Mouse (Mus musculus) embryo, embryonic 11 days (tissue): ENCODE measurements at regions not wholly inside any gene's neighbourhood (a gene's known extent, or its start where the extent isn't known, plus 50 kb on each side); places are given as distances from the start of the nearest gene placed in this dataset.
A peak's percentile ranks its signal among the peaks of the same experiment; 100 is the strongest.

ENCODE experiments used
- DNase-seq: peaks from one replicate; pipeline ENCODE4 v3.0.0-alpha.2; 2015

DNA sequence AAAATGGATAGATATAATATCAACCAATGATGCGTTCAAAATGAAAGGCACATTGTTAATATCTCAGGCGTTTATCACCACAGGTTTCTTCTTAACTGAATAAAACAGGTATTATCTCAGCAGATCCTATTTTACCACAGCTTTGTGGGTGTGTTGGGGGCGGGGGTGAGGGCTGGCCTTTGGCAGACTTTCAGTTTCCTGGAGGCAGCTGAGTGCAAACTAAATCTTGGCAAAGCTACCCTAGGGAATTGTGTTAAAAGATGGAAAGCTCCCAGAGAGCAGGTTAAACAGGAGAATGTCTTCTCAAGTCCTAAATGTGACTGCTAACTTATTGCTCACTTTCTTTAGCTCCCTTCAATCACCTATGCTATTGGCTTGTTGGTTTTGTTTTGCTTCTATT lies 223.8 kb downstream of the Kdm4c start:
- DNase-seq: no peak

DNA sequence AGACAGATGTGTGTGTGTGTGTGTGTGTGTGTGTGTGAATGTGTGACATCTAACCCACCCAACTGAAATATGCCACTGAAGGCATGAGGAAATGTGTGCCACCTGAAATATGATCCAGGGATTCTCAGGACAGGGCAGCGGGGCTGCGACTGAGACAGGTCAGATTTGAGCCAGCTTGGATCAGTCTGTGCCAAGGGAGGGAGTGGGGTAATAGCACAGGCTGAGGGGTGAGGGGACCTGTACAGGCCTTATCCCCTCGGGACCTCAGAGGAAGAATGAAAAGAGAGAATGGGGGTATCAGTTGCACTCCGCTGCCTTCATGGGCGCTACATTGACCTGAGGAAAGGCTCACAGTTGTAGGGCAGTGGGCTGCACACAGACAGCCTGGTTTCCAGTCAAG lies 270.2 kb downstream of the Kdm4c start:
- no peak for DNase-seq

DNA sequence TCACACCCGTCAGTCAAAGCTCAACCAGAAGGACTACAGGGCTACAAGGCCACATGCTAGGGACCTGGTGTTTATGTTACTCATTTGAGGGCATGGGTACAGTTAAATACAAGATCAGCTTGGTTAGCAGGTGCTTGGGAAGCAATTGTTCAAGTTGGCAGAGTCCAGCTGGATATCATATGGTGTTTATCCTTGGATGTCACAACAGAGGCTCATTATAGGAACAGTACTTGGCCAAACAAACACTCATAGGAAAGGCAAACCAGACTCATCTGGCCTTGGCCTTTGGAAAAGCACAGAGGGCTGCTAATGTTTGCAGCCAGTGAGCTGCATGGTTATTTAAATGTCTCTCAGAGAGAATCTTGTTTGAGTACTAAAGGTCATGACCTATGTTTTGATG lies 311.6 kb downstream of the Kdm4c start:
- no peak for DNase-seq

DNA sequence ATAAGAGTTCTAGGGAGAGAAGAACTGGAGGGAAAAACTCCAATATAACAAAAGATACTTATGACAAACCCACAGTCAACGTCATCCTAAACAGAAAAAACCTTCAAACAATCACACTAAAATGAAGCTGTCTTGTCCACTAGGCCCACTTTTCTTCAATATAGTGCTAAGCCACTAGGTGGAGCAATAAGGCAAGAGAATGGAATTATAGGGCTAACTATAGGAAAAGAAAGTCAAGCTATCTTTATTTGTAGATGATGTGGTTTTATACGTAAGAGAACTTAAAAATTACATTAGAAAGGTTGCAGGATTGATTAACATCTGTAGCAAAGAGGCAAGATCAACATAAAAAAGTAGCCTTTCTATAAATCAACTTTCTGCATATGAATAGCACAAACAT lies 321.3 kb downstream of the Kdm4c start:
- peak; percentile 64 for DNase-seq

DNA sequence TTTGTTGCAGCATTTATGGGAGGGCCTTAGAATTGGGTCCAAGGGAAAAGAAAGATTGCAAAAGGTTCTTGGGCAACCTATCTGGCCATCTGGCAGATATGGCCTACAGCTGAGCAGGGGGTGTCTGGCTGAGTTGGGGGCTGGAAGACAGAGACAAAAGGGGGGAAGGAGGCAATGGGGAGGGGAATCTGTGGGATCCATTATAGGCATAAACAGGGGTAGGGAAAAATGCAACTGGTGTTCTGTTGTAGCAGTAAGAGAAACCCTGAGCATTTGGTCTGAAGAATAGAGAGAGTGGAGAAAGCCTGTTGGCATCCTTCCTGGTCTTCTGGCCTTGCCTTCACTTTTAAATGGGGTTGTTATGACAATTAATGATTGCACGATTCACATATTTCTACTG lies 344.1 kb downstream of the Kdm4c start:
- DNase-seq: no peak

DNA sequence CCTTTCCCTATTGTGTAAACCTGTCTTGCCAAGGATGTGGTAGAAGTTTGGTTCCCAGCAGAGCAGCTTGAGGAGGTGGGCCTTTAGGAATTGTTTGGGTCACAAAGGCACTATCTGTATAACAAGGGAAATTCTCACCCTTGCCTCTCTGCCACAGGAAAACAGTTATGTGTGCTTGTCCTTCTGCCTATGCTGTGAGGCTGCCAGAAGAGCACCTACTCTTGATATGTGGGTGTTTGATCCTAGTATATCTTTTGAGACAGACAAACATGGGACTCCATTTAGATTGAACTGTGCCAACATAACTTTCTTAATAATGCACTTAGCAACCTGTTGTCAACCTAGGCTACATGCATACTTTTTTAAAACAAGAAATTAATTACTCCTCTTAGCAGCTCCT lies 344.8 kb downstream of the Kdm4c start:
- no peak for DNase-seq

DNA sequence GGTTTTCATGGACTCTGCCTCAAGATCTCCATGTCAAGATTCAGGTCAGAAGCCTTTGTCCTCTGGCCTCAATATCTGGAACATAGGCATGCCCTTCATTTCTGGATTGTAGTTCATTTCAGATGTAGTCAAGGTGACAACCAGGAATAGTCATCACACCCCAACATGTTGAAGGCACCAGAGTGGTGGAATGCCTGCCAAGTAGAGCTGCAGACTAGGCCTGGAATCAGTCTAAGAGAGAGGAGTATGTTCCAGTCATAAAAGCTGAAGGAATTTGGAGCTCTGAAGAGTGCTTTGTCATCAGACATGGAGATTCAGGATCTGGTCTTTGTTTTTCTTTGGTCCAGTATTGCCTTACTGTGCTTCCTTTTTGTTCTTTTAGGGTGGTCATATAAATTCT lies 346.5 kb downstream of the Kdm4c start:
- DNase-seq: no peak

DNA sequence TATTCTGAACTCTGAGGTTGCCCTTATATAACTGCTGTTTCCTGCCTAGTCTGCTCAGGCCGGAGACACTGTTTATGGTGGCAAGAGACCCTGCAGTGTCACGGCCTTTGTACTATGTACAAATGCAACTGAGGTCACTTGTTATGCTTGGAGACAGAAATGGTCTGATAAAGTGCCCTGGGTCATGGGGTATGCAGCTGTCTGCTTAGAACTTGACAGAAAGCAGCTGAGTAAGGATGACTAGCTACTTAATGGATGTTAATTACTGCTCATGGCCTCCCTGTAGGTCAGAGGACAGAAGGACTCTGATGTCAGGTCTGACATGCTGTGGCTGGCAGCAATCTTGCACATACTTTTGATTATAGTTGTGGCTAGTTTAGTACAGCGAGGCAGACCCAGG lies 370.7 kb downstream of the Kdm4c start:
- peak; percentile 66 for DNase-seq
